Mouse (Mus musculus): Measurements from ENCODE around the gene Hoxb5.

The Hoxb5 gene

GRCm38 (mm10) chr11:96341701-96342575 lies 38.8 kb downstream of the Hoxb5 start:
- DNase-seq (ENCODE audit: low read depth) = no peak

- DNase-seq (ENCODE audit: low read depth) = no peak
Observed at GRCm38 (mm10) chr11:96342576-96342930, 39.4 kb downstream of the Hoxb5 start.

DNA sequence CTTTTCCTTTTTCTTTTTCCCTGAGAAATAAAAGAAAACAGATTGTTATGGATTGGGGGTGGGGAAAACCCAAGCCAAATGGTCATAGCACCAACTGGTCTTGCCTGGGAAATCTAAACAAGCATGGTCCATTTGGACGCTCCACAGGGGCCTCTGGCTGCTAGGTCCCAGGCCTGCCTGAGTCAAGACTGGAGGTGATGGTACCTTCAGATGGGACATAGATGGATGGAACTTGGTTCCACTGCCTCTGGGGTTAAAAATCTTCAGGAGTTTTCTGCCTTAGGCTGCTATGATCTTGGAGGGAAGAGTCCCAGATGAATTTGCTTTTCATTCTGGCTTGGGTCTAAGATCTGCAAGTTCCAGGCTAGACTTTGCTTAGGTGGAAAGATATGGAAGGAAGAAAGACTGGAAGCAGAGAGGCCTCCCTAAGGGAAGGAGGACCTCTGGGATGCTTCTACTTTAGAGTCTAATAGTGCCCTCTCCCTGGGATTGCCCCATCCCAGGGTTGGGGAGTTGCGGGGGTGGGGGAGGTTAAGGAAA lies 40.1 kb downstream of the Hoxb5 start:
- DNase-seq (ENCODE audit: low read depth) = no peak

GRCm38 (mm10) chr11:96344061-96344877 lies 41.1 kb downstream of the Hoxb5 start:
- no peak for DNase-seq (ENCODE audit: low read depth)

- DNase-seq (ENCODE audit: low read depth) = no peak
Observed at GRCm38 (mm10) chr11:96344878-96345159, 41.7 kb downstream of the Hoxb5 start.

DNA sequence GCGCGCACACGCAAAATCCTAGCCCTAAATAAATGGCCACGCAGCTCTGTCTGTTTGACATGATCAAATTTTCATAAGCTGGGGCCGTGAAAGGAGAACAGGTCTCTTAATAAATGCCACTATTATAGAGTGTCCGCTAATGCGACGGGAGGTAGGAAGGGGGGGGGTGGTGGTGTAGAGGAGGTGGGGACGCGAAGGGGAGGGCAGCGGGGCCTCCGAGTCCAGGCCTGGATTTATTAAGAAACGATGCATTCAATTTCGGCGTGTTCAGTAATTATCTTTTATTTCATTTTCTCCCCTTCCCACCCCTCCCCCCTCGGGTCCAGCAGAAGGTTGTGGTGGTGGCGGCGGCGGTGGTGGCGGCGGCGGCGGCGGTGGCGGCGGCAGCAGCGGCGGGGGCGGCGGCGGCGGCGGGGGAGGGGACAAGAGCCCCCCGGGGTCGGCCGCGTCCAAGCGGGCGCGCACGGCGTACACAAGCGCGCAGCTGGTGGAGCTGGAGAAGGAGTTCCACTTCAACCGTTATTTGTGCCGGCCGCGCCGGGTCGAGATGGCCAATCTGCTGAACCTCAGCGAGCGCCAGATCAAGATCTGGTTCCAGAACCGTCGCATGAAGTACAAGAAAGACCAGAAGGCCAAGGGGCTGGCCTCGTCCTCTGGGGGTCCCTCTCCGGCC lies 42.2 kb downstream of the Hoxb5 start:
- no peak for DNase-seq (ENCODE audit: low read depth)

DNA sequence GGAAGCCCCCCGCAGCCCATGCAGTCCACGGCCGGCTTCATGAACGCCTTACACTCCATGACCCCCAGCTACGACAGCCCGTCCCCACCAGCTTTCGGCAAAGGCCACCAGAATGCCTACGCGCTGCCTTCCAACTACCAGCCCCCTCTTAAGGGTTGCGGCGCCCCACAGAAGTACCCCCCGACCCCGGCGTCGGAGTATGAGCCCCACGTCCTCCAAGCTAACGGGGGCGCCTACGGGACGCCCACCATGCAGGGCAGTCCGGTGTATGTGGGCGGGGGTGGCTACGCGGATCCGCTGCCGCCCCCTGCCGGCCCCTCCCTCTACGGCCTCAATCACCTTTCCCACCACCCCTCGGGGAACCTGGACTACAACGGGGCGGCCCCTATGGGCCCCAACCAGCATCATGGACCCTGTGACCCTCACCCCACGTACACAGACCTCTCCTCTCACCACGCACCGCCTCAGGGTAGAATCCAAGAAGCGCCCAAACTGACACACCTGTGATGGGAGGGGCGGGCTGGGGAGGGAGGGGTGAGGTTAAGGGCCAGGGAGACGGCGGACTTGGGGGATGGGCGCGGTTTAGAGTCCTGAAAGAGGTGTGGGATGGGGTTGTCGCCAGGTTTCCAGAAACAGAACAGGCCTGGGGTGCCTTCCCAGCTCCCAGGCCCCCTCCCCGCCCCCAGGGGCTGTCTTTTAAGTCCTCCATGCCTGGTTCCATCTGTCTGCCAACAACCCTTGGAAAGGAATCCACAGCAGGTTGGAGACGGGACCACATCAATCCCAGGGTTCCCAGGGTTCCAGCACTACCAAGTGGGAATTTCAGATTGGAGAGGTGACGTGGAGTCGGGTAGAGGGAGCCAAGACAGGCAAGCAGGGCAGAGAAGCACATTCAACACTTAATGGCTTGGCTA lies 43.0 kb downstream of the Hoxb5 start:
- DNase-seq (ENCODE audit: low read depth) = no peak

DNA sequence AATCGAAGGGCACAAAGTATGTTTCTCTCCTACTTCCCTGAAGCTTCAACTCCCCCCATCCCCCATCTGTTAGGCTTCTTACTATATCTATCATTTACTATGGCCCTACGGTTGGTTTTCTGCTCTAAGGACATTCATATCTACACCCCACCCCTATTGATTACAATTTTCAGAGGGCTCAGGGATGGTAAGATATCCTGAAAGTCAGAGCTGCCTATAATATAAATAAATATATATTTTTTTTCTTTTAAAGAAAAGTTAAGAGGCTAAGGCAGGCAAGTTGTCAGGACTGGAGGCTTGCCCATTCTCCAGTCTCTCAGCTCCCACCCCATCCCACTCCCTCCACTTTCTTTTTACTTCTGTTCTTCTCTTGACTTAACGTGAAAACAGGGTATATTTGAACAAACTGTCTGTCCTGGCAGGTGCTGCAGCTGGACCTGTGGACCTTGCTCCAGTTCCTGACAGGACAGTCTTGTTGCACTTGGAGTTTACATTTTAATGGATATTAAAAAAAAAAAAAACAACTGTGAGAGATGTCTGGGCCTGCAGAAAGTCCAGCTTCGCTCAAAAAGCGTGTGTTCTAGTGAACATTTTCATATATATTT lies 43.9 kb downstream of the Hoxb5 start:
- DNase-seq (ENCODE audit: low read depth) = no peak

GRCm38 (mm10) chr11:96347717-96348116 lies 44.6 kb downstream of the Hoxb5 start:
- DNase-seq (ENCODE audit: low read depth) = no peak

GRCm38 (mm10) chr11:96348141-96348928 lies 45.2 kb downstream of the Hoxb5 start:
- DNase-seq (ENCODE audit: low read depth) = no peak

- no peak for DNase-seq (ENCODE audit: low read depth)
Observed at GRCm38 (mm10) chr11:96348988-96349387, 45.9 kb downstream of the Hoxb5 start.

DNA sequence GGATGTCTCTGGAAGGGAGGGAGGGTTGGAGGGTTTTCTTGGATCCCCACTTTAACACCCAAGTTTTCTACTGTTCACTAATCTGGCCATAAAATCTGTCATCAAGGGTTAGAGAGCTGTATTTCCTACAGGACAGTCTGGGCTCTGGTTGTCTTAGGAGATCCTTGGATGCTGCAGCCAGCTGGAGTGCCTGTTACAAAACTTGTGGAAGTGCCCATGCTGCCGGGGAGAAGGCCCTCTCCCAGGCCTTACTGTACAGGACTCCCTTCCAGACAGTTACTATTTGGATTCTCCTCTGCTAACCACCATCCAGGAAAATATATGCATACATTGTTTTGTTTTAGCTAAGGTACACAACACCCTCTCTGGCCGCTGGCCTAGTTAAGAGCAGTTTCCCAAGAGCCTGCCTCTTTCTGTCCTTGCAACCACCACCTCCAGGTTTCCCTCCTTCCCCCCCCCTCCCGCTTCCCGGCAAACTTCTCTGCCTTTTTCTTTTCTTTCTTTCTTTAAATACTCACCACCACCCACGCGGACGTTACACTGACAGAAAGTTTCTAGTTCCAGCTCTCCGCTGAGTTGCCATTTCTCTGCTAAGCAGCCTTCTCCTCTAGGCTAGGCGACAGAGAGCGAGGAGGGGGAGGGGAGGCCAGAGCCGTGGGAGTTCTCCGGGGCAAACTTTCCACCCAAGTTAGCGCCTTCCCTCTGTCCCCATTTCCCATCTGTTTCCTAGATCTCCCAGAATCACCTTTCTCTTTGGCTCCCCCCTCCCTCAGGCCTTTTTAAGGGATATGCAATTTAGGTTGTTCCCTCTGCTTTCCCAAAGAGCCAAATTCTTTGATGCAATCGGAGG lies 46.6 kb downstream of the Hoxb5 start:
- DNase-seq (ENCODE audit: low read depth) = no peak

DNA sequence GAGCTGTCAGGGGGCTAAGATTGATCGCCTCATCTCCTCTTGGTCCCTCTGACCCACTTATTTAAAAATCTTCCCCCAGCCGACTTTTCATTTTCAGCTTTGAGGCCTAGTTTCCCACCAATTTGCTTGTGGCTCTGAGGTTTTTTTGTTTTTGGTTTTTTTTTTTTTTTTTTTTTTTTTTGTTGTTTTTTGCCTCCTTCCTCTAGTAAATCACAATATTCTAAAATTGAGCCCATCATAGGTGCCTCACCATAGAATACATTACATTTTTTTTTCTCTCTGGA lies 47.1 kb downstream of the Hoxb5 start, which contains the start of gene Hoxb2:
TSS of gene Hoxb2 (plus strand) at position 185 of the 284 bp plus-strand sequence.
- no peak for DNase-seq (ENCODE audit: low read depth)

DNA sequence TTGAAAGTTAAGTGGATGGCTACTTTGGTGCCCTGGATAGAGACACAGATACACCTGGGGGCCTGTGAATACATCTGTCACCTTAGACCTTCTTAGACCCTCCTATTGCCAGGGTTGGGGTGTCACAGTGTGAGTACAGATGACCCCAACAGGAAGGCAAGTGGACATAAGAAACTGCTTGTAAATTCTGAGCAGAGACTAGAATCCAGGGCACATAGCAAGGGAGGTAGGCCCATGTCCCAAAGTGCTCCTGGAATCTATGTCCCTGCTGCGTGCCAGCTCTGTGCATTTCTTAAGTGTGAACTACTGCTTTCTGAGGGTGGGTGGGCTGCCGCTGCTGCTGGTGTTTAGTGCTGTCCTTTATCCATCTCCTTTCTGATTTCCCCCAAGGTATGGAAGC lies 47.7 kb downstream of the Hoxb5 start:
- DNase-seq (ENCODE audit: low read depth) = no peak

- no peak for DNase-seq (ENCODE audit: low read depth)
Observed at GRCm38 (mm10) chr11:96351312-96351711, 48.2 kb downstream of the Hoxb5 start.

GRCm38 (mm10) chr11:96351831-96352230 lies 48.7 kb downstream of the Hoxb5 start:
- no peak for DNase-seq (ENCODE audit: low read depth)

DNA sequence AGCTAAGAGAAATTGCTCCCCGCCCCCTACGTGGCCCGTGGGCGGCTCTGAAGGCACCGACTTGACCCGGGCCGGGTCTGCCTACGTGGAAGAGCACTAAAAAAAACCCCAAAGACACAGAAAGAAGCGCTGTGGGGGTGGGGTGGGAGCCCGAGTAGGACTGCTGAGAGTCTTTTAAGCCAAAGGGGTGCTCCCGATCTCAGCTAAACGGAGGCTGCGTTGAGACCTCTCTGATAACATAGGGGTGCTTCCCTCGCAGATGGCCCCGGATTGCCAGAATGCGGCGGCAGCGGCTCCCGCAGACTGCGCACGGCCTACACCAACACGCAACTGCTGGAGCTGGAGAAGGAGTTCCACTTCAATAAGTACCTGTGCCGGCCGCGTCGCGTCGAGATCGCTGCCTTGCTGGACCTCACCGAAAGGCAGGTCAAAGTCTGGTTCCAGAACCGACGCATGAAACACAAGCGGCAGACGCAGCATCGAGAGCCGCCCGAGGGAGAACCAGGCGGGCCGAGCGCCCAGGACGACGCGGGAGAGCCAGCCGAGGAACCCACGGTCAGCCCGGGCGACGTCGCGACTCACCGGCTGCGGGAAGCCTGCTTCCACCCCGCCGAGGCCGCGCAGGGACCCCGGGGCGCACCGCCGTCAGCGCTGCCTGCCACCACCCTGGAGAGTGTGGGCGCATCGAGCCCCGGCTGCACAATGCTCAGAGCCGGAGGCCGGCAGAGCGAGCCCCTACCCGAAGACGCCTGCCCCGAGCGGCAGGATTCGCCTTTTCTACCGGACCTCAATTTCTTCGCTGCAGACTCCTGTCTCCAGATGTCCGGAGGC lies 49.8 kb downstream of the Hoxb5 start:
- no peak for DNase-seq (ENCODE audit: low read depth)

- no peak for DNase-seq (ENCODE audit: low read depth)
Observed at GRCm38 (mm10) chr11:96353522-96353841, 50.3 kb downstream of the Hoxb5 start.

GRCm38 (mm10) chr11:96353939-96354338 lies 50.8 kb downstream of the Hoxb5 start:
- DNase-seq (ENCODE audit: low read depth) = no peak

All from fibroblast of lung, adult 2 months (primary cell).